Mouse (Mus musculus) cortical plate, adult 2 months (tissue): ENCODE results near the gene 4930402F06Rik.

Source experiments
- CTCF ChIP-seq: fragments of 200-500 bp; IDR thresholded peaks from 2 replicates; pipeline ENCODE4 v1.5.1; 2011; ENCODE audit warnings: mild to moderate bottlenecking, control low read depth, low read length; ENCODE audit not compliant: insufficient read depth; ENCODE audit errors: extremely low read depth
- POLR2A ChIP-seq: fragments of 200-500 bp; IDR thresholded peaks from 2 replicates; pipeline ENCODE4 v1.6.1; 2011; ENCODE audit warnings: mild to moderate bottlenecking, low read length, control low read depth; ENCODE audit not compliant: insufficient read depth; ENCODE audit errors: extremely low read depth

GRCm38 (mm10) chr2:35432011-35432410, 35.0 kb upstream of the 4930402F06Rik start:
- TF ChIP-seq POLR2A = no peak
- TF ChIP-seq CTCF = no peak
